Mouse (Mus musculus) forebrain, embryonic 14.5 days (tissue): ENCODE results near the gene Tmem267. TPM values are rescaled to one million over a fixed set of nuclear protein-coding genes. Genes with fewer than 3 reads are reported as not detected.
A peak's percentile ranks its signal among the peaks of the same experiment; 100 is the strongest.

Experiments
- ATAC-seq: fragments of 200-750 bp; cut with Nextera tagmentation; 2 replicates; pipeline ENCODE4 v1.8.0; 2017; ENCODE audit warnings: mild to moderate bottlenecking, moderate library complexity
- DNase-seq: peaks from one replicate; pipeline ENCODE4 v3.0.0-alpha.2; 2015; ENCODE audit warnings: low spot score
- H3K27ac ChIP-seq: fragments of 300-500 bp; sonication (generic); 2 replicates; pipeline ENCODE4 v1.5.1; 2014; ENCODE audit warnings: low read depth, mild to moderate bottlenecking, control low read depth, low read length, moderate library complexity
- H3K27me3 ChIP-seq: fragments of 300-500 bp; sonication (generic); replicated peaks from 2 replicates; pipeline ENCODE4 v1.6.1; 2014; ENCODE audit warnings: low read length, control low read depth, mixed read lengths; ENCODE audit not compliant: control insufficient read depth, insufficient read depth
- H3K36me3 ChIP-seq: fragments of 300-500 bp; sonication (generic); 2 replicates; pipeline ENCODE4 v1.6.1; 2014; ENCODE audit warnings: low read length, control low read depth; ENCODE audit not compliant: control insufficient read depth, insufficient read depth
- H3K4me1 ChIP-seq: fragments of 300-500 bp; sonication (generic); 2 replicates; pipeline ENCODE4 v1.6.1; 2014; ENCODE audit warnings: antibody characterized with exemption, low read length, control low read depth; ENCODE audit not compliant: control insufficient read depth, insufficient read depth
- H3K4me2 ChIP-seq: fragments of 300-500 bp; sonication (generic); 2 replicates; pipeline ENCODE4 v1.6.1; 2014; ENCODE audit warnings: mild to moderate bottlenecking, control low read depth, low read length
- H3K4me3 ChIP-seq: fragments of 300-500 bp; sonication (generic); 2 replicates; pipeline ENCODE4 v1.5.1; 2014; ENCODE audit warnings: low read depth, low read length, control low read depth
- H3K9ac ChIP-seq: fragments of 300-500 bp; sonication (generic); 2 replicates; pipeline ENCODE4 v1.6.1; 2014; ENCODE audit warnings: mild to moderate bottlenecking, low read length, control low read depth, moderate library complexity
- H3K9me3 ChIP-seq: fragments of 300-500 bp; sonication (generic); replicated peaks from 2 replicates; pipeline ENCODE4 v1.6.1; 2016; ENCODE audit warnings: low read length, control low read depth, mixed read lengths; ENCODE audit not compliant: control insufficient read depth
- WGBS: fragments of 180-500 bp; shearing (Covaris S2); extraction: QIAGEN DNeasy Blood & Tissue Kit; methylation state at CpG from one replicate; pipeline ENCODE4 v1.1.7; 2014; 5-methylcytosine and 5-hydroxymethylcytosine counted together
- polyA plus RNA-seq: library from polyadenylated mRNA; unstranded; fragments of >200 nt; fragmentation: Nextera tagmentation; extraction: Ambion mirVana; gene quantifications from 2 replicates; pipeline ENCODE4 v1.2.1, GENCODE M21; 2014

The Tmem267 gene
- polyA plus RNA-seq, 1 experiment from 2014 or later: 4.5 TPM

GRCm38 (mm10) chr13:119635496-119635895 is 147.7 kb downstream of the Tmem267 start:
- Histone ChIP-seq H3K4me1 (no peaks in the 10 kb centered on the region), H3K27me3 (no peaks in the 10 kb centered on the region), H3K4me3 (no peak overlapping the region), H3K9ac (no peak overlapping the region), H3K36me3 (no peaks in the 10 kb centered on the region), H3K4me2 (no peak overlapping the region), H3K9me3 (no peaks in the 10 kb centered on the region), H3K27ac (no peak overlapping the region)
- WGBS: 76% methylated on average over 2 of the region's 2 CpGs
- DNase-seq (no peak), ATAC-seq (no peak)

- DNase-seq (no peak), ATAC-seq (no peak)
- no peaks in the 10 kb centered on the region for H3K27me3 ChIP-seq
- H3K4me2 ChIP-seq: no peak overlapping the region
- WGBS: 73% methylated on average over 4 of the region's 4 CpGs
- no peaks in the 10 kb centered on the region for H3K4me1 ChIP-seq
- no peak overlapping the region for H3K4me3 ChIP-seq
- no peak overlapping the region for H3K27ac ChIP-seq
- no peaks in the 10 kb centered on the region for H3K36me3 ChIP-seq
- H3K9me3 ChIP-seq: no peaks in the 10 kb centered on the region
- H3K9ac ChIP-seq: no peak overlapping the region
Observed at GRCm38 (mm10) chr13:119637837-119638236, 150.0 kb downstream of the Tmem267 start.

GRCm38 (mm10) chr13:119638449-119638848 is 150.6 kb downstream of the Tmem267 start:
- H3K4me2 ChIP-seq: no peak overlapping the region
- WGBS: 90% methylated on average over 5 of the region's 5 CpGs
- H3K4me1 ChIP-seq: no peaks in the 10 kb centered on the region
- no peak overlapping the region for H3K27ac ChIP-seq
- DNase-seq: no peak
- no peak for ATAC-seq
- no peaks in the 10 kb centered on the region for H3K27me3 ChIP-seq
- H3K36me3 ChIP-seq: no peaks in the 10 kb centered on the region
- no peak overlapping the region for H3K9ac ChIP-seq
- no peaks in the 10 kb centered on the region for H3K9me3 ChIP-seq
- no peak overlapping the region for H3K4me3 ChIP-seq

GRCm38 (mm10) chr13:119639302-119639701 is 151.5 kb downstream of the Tmem267 start:
- WGBS: 78% methylated on average over 5 of the region's 5 CpGs
- Histone ChIP-seq H3K9me3 (no peaks in the 10 kb centered on the region), H3K4me1 (no peaks in the 10 kb centered on the region), H3K36me3 (no peaks in the 10 kb centered on the region), H3K27ac (no peak overlapping the region), H3K27me3 (no peaks in the 10 kb centered on the region), H3K4me3 (no peak overlapping the region), H3K4me2 (no peak overlapping the region), H3K9ac (no peak overlapping the region)
- ATAC-seq: no peak
- DNase-seq: no peak

GRCm38 (mm10) chr13:119640504-119640903 is 152.7 kb downstream of the Tmem267 start:
- H3K4me1 ChIP-seq: no peaks in the 10 kb centered on the region
- DNase-seq: peak; percentile 73
- ATAC-seq: no peak
- H3K36me3 ChIP-seq: no peaks in the 10 kb centered on the region
- H3K27ac ChIP-seq: no peak overlapping the region
- 39% methylated on average over 4 of the region's 4 CpGs for WGBS
- no peak overlapping the region for H3K9ac ChIP-seq
- no peak overlapping the region for H3K4me3 ChIP-seq
- no peak overlapping the region for H3K4me2 ChIP-seq
- H3K9me3 ChIP-seq: no peaks in the 10 kb centered on the region
- no peaks in the 10 kb centered on the region for H3K27me3 ChIP-seq

- no peaks in the 10 kb centered on the region for H3K9me3 ChIP-seq
- 90% methylated on average over 7 of the region's 7 CpGs for WGBS
- H3K4me3 ChIP-seq: no peak overlapping the region
- no peaks in the 10 kb centered on the region for H3K4me1 ChIP-seq
- H3K9ac ChIP-seq: no peak overlapping the region
- no peak for DNase-seq
- no peak for ATAC-seq
- no peaks in the 10 kb centered on the region for H3K27me3 ChIP-seq
- no peaks in the 10 kb centered on the region for H3K36me3 ChIP-seq
- no peak overlapping the region for H3K27ac ChIP-seq
- no peak overlapping the region for H3K4me2 ChIP-seq
Observed at GRCm38 (mm10) chr13:119641145-119641544, 153.3 kb downstream of the Tmem267 start.

GRCm38 (mm10) chr13:119644769-119645168 is 156.9 kb downstream of the Tmem267 start:
- H3K9ac ChIP-seq: no peak overlapping the region
- no peaks in the 10 kb centered on the region for H3K4me1 ChIP-seq
- H3K4me3 ChIP-seq: no peak overlapping the region
- no peak overlapping the region for H3K4me2 ChIP-seq
- no peaks in the 10 kb centered on the region for H3K27me3 ChIP-seq
- ATAC-seq: no peak
- H3K27ac ChIP-seq: no peak overlapping the region
- 62% methylated on average over 5 of the region's 5 CpGs for WGBS
- no peak for DNase-seq
- H3K9me3 ChIP-seq: no peaks in the 10 kb centered on the region
- H3K36me3 ChIP-seq: no peaks in the 10 kb centered on the region

GRCm38 (mm10) chr13:119646511-119646910 is 158.7 kb downstream of the Tmem267 start:
- 90% methylated on average over 1 of the region's 1 CpGs for WGBS
- no peak overlapping the region for H3K27ac ChIP-seq
- no peaks in the 10 kb centered on the region for H3K36me3 ChIP-seq
- H3K9me3 ChIP-seq: no peaks in the 10 kb centered on the region
- no peaks in the 10 kb centered on the region for H3K4me1 ChIP-seq
- DNase-seq (no peak), ATAC-seq (no peak)
- no peaks in the 10 kb centered on the region for H3K27me3 ChIP-seq
- no peak overlapping the region for H3K4me2 ChIP-seq
- no peak overlapping the region for H3K9ac ChIP-seq
- no peak overlapping the region for H3K4me3 ChIP-seq

GRCm38 (mm10) chr13:119648891-119649698 is 161.3 kb downstream of the Tmem267 start:
- WGBS: 51% methylated on average over 15 of the region's 15 CpGs
- peak; percentile 48; the same call in 1 of the 2 replicates for ATAC-seq
- no peaks in the 10 kb centered on the region for H3K9me3 ChIP-seq

More at GRCm38 (mm10) chr13:119648891-119649698, 161.3 kb downstream of the Tmem267 start:
- no peaks in the 10 kb centered on the region for H3K4me1 ChIP-seq
- peak; percentile 53 for DNase-seq
- H3K4me2 ChIP-seq: peak overlapping the region; percentile 13; the same call in 1 of the 2 replicates
- H3K4me3 ChIP-seq: no peak overlapping the region
- H3K36me3 ChIP-seq: no peaks in the 10 kb centered on the region
- peak overlapping the region; percentile 29; the same call in 1 of the 2 replicates for H3K27ac ChIP-seq
- no peaks in the 10 kb centered on the region for H3K27me3 ChIP-seq
- peak overlapping the region; percentile 26 for H3K9ac ChIP-seq
